Mouse (Mus musculus): ENCODE measurements around the gene Bsg. TPM values are rescaled to one million over a fixed set of nuclear protein-coding genes. Genes with fewer than 3 reads are reported as not detected.

Gene Bsg
- polyA plus RNA-seq, 1 experiment from 2014 or later: 639 TPM

DNA sequence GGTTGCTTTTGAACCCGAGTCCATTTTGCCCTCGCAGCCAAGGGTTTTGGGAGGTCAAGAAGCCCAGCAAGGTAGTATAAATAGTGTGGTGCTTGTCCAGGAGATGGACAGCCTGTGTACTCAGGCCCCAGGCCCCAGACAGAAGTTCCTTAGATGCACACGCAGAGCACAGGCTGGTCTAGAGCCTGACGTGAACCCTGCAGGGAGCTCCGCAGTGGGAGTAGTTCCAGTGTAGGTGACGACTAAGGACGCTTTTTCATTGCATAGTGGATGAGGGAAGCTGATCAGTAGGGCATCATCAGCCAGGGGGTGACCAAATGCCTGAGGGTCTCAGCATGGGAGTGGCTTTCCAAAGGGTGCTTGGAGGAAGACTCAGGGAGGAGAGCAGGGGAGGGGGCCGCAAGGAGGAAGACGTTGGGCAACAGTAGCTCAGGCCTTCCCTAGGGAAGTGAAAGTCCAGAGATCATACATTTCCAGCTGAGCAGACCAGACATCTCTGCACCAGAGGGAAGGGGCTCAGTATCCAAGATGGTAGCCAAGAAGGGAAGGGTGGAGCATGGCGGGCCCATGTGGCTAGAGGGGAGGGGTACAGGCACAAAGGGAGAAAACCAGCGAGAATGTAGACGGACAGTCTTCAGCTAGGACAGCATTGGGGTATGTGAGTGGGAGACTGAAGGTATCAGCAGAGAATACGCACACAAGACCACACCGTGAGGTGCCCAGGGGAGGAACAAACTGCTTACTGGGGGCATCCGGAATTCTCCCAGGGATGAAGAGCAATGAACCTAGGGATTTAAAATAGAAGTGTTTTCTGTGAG lies 34.0 kb upstream of the Bsg start:
- peak; percentile 22 for ATAC-seq (ENCODE audit: low FRiP score, low read depth)
- whole genome bisulfite sequencing: 26% methylated on average over 15 of the region's 15 CpGs
- H3K27ac ChIP-seq: peak overlapping the region; percentile 92; the same call in 1 of the 2 replicates
- H3K9me3 ChIP-seq: no peaks in the 10 kb centered on the region
- no peaks in the 10 kb centered on the region for H3K27me3 ChIP-seq (replicated peaks)
- H3K9ac ChIP-seq: peak overlapping the region; percentile 86
- H3K4me2 ChIP-seq (replicated peaks): peak overlapping the region; percentile 93
- peak overlapping the region; percentile 91 for H3K4me3 ChIP-seq
- peaks cover 5% of the 10 kb centered on the region for H3K36me3 ChIP-seq
- peaks cover 27% of the 10 kb centered on the region for H3K4me1 ChIP-seq

DNA sequence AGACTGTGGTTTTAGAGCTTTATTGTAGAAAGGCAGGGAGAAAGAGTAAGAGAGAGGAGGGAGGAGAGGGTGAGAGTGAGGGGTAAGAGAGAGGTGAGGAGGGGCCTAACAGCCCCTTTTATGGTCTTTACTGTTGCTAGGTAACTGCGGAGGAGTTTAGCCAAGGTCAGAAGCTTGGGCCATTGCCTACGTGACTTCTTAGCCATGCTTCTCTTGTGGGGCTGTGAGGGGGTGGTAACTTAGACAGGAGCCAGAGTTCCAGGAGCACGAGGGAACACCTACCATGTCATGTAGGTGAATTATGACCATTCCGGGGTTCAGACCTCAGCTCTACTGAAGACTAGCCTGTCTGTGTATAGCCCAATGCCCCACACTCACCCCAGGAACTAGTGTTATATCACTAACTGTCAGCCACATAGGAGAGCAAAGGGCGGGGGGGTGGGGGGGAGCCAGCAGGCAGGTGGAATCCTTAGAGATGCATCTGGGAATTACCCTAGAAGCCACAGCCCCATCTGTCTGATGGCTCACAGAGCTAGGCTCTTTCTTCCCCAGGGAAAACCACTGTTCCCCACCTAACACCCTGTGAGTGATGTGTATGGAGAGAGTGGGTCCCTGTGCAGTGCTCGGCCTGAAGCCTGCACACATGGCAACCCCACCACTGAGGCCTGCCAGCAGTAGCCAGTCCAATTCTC lies 32.7 kb upstream of the Bsg start:
- 26% methylated on average over 6 of the region's 6 CpGs for WGBS

DNA sequence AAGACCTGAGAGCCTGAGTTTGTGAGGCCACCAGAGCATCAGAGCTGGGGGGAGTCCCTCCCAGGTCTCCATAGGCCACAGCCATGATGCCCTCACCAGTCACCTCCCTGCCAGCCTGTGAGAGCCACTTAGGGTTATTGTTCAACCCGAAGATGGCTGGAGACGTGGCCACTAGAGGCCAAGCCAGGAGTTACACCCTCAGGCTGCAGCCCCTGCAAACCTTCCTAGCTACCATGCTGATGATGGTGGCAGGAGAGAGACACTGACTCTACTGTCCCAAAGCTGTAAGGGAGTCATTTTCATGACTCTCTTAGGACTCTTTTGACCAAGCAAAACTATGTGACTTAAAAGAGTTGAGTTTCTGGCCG lies 32.2 kb upstream of the Bsg start:
- Histone ChIP-seq H3K36me3 (peaks cover 17% of the 10 kb centered on the region), H3K9ac (no peak overlapping the region), H3K4me1 (peaks cover 27% of the 10 kb centered on the region), H3K4me3 (no peak overlapping the region), H3K27ac (no peak overlapping the region), H3K27me3 (replicated peaks) (no peaks in the 10 kb centered on the region), H3K9me3 (no peaks in the 10 kb centered on the region), H3K4me2 (replicated peaks) (no peak overlapping the region; the same call in 1 of the 2 replicates)
- no peak for ATAC-seq (ENCODE audit: low FRiP score, low read depth)
- WGBS: 46% methylated on average over 3 of the region's 3 CpGs

More for the DNA sequence above, 32.7 kb upstream of the Bsg start:
- Histone ChIP-seq H3K4me3 (no peak overlapping the region), H3K27ac (no peak overlapping the region), H3K27me3 (replicated peaks) (no peaks in the 10 kb centered on the region), H3K9ac (0 out of 2 replicates have a peak overlapping the region, but pooled peaks have one; percentile 86), H3K4me2 (replicated peaks) (peak overlapping the region; percentile 93), H3K36me3 (peaks cover 14% of the 10 kb centered on the region), H3K4me1 (peaks cover 27% of the 10 kb centered on the region), H3K9me3 (no peaks in the 10 kb centered on the region)
- ATAC-seq (ENCODE audit: low FRiP score, low read depth): no peak

DNA sequence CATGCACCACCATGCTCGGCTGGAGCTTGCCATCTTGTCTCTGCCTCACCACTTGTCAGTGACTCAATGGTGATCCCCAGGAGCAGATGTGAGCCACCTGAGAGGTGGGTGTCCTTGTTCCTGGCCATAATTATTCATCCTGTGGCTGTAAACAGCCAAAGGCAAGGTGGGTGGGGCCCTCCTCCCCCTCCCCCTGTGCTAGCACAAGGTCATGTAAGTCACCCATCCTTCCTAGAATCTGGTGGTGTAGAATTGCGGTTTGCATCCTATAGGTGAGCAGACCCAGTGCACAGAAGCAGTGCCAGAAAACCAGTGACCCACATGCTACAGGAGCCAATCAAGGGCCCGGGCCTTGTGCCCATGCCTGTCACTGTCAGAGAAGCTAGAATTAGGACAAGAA lies 31.2 kb upstream of the Bsg start:
- Histone ChIP-seq H3K36me3 (peaks cover 17% of the 10 kb centered on the region), H3K27me3 (replicated peaks) (no peaks in the 10 kb centered on the region), H3K4me3 (no peak overlapping the region), H3K9ac (no peak overlapping the region), H3K27ac (no peak overlapping the region), H3K9me3 (no peaks in the 10 kb centered on the region), H3K4me2 (replicated peaks) (no peak overlapping the region), H3K4me1 (peaks cover 27% of the 10 kb centered on the region)
- no peak for ATAC-seq (ENCODE audit: low FRiP score, low read depth)
- whole genome bisulfite sequencing: 89% methylated on average over 3 of the region's 3 CpGs

DNA sequence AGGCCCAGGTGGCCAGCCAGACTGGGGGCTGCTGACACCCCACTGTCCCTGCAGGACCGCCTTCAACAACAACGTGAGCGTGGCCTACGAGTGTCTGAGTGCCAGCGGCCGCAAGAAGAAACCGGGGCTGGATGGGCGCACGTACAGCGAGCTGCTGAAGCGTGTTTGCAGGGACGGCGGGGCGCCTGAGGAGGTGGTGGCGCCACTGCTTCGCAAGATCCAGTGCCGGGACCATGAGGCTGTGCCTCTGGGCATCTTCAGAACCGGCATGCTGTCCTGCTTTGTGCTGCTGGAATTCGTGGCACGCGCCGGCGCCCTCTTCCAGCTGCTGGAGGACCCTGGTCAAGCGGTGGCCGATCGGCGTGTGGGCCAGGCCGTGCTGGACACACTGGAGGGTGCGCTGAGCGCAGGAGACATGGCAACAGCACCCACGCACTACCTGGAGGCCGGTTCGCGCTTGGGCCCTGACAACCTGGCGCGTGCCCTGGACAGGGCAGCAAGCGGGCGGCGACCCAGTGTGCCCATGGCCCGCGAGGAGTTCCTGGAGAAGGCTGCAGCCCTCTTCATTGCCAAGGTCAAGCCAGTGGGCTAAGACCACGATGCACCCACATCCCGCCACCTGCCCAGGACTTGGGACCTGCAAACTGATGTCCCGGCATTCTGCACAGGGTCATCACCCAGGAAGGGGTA lies 28.8 kb upstream of the Bsg start:
- Histone ChIP-seq H3K4me2 (replicated peaks) (no peak overlapping the region), H3K27me3 (replicated peaks) (no peaks in the 10 kb centered on the region), H3K9ac (no peak overlapping the region), H3K4me3 (no peak overlapping the region), H3K4me1 (peaks cover 18% of the 10 kb centered on the region), H3K9me3 (no peaks in the 10 kb centered on the region), H3K36me3 (peaks cover 17% of the 10 kb centered on the region), H3K27ac (no peak overlapping the region)
- ATAC-seq (ENCODE audit: low FRiP score, low read depth): no peak
- WGBS: 60% methylated on average over 44 of the region's 44 CpGs

DNA sequence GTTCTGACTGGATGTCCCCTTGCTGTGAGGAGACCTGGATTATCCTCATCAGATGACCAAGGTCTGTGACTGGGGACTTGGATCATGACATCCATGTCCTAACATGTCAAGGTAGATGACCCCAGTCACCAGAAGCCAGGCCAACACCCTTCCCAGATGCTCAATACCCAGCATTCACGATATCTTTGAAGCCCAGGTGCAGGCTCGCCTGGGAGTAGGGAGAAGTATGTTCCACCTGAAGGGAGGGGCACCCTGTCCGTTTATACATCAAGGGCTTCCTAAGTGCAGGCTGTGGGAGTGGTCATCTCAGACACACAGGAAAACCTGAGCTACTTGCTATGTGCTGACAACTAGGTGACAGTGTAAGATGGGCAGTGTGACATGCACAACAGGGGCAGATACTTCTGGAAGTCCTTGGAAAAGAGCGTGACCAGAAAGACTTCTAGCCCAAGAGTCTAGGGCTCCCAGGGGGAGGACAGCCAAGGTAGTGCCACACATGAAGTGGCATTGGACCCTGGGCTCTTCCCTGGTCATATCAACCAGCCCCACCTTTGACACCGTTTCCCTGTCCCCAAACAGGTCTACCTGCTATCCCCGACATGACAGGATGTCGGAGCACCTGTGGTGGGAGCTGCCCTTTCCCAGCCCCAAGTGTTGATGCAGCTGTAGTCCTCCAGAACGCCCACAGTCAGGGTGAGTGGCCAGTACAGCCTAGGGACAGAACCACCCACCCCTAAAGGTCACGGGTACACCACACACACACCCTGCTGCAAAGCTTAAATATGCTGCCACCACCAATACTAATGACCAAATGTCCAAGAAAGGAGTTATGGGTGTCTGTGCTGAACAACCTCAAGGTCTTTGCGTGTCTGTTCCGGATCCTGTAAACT lies 23.4 kb upstream of the Bsg start:
- no peaks in the 10 kb centered on the region for H3K9me3 ChIP-seq
- H3K27me3 ChIP-seq (replicated peaks): no peaks in the 10 kb centered on the region
- ATAC-seq (ENCODE audit: low FRiP score, low read depth): peak; percentile 26
- peak overlapping the region; percentile 51 for H3K9ac ChIP-seq
- H3K36me3 ChIP-seq: peaks cover 23% of the 10 kb centered on the region
- peak overlapping the region; percentile 80 for H3K27ac ChIP-seq
- H3K4me2 ChIP-seq (replicated peaks): peak overlapping the region; percentile 92
- H3K4me1 ChIP-seq: peaks cover 25% of the 10 kb centered on the region
- WGBS: 38% methylated on average over 11 of the region's 11 CpGs
- peak overlapping the region; percentile 74 for H3K4me3 ChIP-seq

DNA sequence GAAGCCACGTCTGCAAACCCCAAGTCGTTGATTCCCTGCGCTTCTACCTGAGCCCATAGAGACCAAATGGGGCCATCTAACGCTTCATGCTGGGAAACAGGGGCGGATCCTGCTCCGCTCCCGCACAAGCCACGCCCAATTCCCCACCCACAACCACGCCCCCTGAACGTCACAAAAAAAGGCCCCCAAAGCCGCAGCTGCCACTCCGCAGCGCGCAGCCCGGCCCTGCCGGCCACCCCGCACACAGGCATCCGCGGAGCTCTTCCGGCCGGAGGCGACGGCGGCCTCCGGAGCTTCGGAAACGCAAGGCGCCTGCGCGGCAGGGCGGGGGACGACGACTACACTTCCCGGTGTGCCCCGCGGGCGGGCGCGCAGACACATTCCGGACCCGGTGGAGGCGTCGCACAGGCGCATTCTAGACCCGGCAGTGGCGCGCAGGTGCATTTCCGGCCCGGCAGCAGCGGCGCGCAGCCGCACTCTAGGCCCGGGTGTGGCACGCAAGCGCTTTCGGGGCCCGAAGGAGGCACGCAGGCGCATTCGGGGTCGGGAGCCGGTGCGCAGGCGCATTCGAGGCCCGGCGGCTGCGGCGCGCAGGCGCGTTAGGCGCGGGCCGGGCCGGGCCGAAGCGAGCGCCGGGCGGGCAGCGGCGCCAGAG lies 22.6 kb upstream of the Bsg start, which contains the start of gene Cdc34:
Cdc34 (plus strand) TSS at position 605 of the 655 bp plus-strand sequence.
- WGBS: under 1% methylated on average over 75 of the region's 84 CpGs
- H3K4me2 ChIP-seq (replicated peaks): peak within 1 kb of the TSS; percentile 92
- peaks cover 26% of the 10 kb centered on the region for H3K36me3 ChIP-seq
- H3K27me3 ChIP-seq (replicated peaks): no peaks in the 10 kb centered on the region
- H3K9me3 ChIP-seq: no peaks in the 10 kb centered on the region
- peak within 1 kb of the TSS; percentile 76 for H3K9ac ChIP-seq
- peak within 1 kb of the TSS; percentile 74 for H3K4me3 ChIP-seq
- H3K4me1 ChIP-seq: peaks cover 25% of the 10 kb centered on the region
- H3K27ac ChIP-seq: peak within 1 kb of the TSS; percentile 80
- peak; percentile 91 for ATAC-seq (ENCODE audit: low FRiP score, low read depth)

DNA sequence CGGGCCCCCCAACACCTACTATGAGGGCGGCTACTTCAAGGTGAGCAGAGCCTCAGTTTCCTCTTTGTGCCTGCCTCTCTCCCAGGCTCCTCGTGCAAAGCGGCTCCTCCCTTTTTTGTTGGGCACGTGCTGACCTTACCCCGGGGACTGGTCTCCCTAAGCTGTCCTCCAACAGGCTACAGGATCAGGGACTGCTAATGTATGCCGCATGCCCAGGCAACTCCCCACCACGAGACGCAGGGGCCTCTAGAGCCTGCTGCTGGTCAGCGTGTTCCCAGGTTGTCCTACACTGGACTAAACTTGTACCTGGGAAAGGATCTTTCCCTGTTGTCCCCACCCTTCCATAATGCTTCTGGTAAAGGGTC lies 21.8 kb upstream of the Bsg start:
- Histone ChIP-seq H3K4me1 (peaks cover 25% of the 10 kb centered on the region), H3K4me2 (replicated peaks) (peak overlapping the region; percentile 92), H3K27me3 (replicated peaks) (no peaks in the 10 kb centered on the region), H3K27ac (peak overlapping the region; percentile 80; the same call in 1 of the 2 replicates), H3K36me3 (peaks cover 33% of the 10 kb centered on the region), H3K4me3 (peak overlapping the region; percentile 74), H3K9me3 (no peaks in the 10 kb centered on the region), H3K9ac (peak overlapping the region; percentile 76)
- ATAC-seq (ENCODE audit: low FRiP score, low read depth): no peak; the same call in 1 of the 2 replicates
- WGBS: 0% methylated on average over 10 of the region's 10 CpGs

DNA sequence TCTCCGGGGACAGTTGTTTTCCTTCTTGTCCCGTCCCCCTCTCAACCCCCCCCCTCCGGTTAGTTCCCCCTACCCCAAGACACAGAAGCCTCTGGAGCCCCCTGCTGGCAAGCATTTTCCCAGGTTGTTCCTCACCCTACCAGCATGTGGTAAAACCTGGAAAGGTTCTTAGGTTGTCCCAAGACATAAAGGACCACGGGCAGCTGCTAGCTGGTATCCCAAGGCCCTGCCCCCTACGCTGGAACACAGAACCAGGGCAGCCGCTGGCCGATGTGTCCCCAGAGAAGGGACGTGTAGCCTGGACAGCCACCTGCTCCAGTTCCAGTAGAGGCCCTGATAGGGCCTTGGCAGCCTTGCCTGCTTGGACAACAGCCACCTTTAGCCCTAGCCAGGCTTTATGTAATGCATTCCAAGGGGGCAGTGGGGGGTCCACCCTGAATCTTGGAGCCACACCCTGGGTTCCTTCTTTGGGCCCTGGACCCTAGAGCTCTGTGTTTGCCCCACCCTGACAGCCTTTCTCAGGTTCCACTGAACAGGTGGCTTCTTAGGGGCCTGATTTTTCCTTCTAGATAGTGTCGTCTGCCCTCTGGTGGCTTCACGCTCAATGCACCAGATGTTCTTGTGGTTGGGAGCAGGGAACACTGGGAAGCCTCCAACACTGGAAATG lies 21.2 kb upstream of the Bsg start:
- Histone ChIP-seq H3K27ac (no peak overlapping the region), H3K9ac (peak overlapping the region; percentile 76), H3K9me3 (no peaks in the 10 kb centered on the region), H3K36me3 (peaks cover 38% of the 10 kb centered on the region), H3K4me3 (peak overlapping the region; percentile 74), H3K4me1 (peaks cover 25% of the 10 kb centered on the region), H3K4me2 (replicated peaks) (peak overlapping the region; percentile 92), H3K27me3 (replicated peaks) (no peaks in the 10 kb centered on the region)
- WGBS: 8% methylated on average over 10 of the region's 10 CpGs
- no peak for ATAC-seq (ENCODE audit: low FRiP score, low read depth)

DNA sequence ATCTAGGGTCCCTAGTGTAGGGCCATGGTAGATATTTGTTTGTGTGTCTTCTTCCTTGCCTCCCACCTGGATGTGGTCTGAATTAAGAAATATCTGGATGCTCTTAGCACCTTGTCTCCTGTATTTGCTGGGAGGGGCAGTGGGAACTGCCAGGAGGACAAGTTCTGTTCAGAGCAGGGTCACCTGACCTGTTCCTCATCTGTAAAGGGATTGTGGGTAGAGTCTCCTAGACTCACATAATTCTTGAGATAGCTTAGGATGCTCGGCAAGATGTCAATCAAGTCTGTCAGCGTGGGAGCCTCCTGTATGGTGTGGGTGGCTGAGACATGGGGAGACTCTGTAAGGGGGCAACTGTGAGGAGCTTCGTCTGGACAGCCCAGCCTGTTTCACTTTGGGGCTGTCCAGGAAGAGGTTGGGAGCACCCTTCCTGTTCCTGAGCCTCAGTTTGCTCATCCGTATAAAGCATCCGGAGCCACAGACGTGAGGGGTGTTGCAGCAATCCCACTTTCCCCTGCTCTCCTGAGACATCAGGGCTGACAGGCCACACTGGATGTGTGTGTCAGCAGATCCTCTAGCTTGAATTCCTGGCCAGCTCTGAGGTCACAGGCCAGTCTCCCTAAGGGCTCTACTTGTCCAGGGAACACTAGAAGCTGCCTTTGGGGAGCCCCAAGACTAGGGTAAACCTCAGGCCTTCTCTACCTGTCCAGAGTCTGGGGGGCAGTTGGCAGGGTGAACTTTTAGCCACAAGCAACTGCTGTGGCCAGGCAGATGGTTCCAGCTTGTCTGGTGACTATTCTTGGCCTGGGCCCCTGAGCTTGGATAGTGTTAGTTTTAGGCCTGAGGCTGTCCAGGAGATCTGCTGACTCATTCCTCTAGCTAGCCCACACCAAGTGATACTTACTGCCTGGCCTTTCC lies 20.3 kb upstream of the Bsg start:
- H3K36me3 ChIP-seq: peaks cover 48% of the 10 kb centered on the region
- no peak for ATAC-seq (ENCODE audit: low FRiP score, low read depth)
- WGBS: 94% methylated on average over 6 of the region's 6 CpGs

More for the DNA sequence above, 20.3 kb upstream of the Bsg start:
- peak overlapping the region; percentile 92 for H3K4me2 ChIP-seq (replicated peaks)
- no peaks in the 10 kb centered on the region for H3K9me3 ChIP-seq
- H3K4me1 ChIP-seq: peaks cover 25% of the 10 kb centered on the region
- H3K4me3 ChIP-seq: no peak overlapping the region
- peak overlapping the region; percentile 76; the same call in 1 of the 2 replicates for H3K9ac ChIP-seq
- H3K27ac ChIP-seq: no peak overlapping the region
- no peaks in the 10 kb centered on the region for H3K27me3 ChIP-seq (replicated peaks)

Data from neural tube, embryonic 12.5 days (tissue).